Mouse (Mus musculus): ENCODE results near the gene Fat3.

Gene Fat3

GRCm38 (mm10) chr9:16132594-16132993, 368.5 kb downstream of the Fat3 start:
- CTCF ChIA-PET: no interaction called here

GRCm38 (mm10) chr9:16121756-16122155, 379.3 kb downstream of the Fat3 start:
- CTCF ChIA-PET: no interaction called here

- CTCF ChIA-PET: no interaction called here
These were observed 386.1 kb downstream of the Fat3 start for GRCm38 (mm10) chr9:16114821-16115485.

- CTCF ChIA-PET: no interaction called here
These were observed 387.0 kb downstream of the Fat3 start for GRCm38 (mm10) chr9:16113936-16114642.

GRCm38 (mm10) chr9:16107900-16108299, 393.2 kb downstream of the Fat3 start:
- CTCF ChIA-PET: no interaction called here

GRCm38 (mm10) chr9:16107386-16107785, 393.7 kb downstream of the Fat3 start:
- CTCF ChIA-PET: no interaction called here

- CTCF ChIA-PET: no interaction called here
These were observed 402.5 kb downstream of the Fat3 start for GRCm38 (mm10) chr9:16098553-16098952.

- CTCF ChIA-PET: no interaction called here
These were observed 407.9 kb downstream of the Fat3 start for GRCm38 (mm10) chr9:16093047-16093668.

- CTCF ChIA-PET: no interaction called here
These were observed 408.8 kb downstream of the Fat3 start for GRCm38 (mm10) chr9:16092051-16092967.

- CTCF ChIA-PET: no interaction called here
These were observed 421.8 kb downstream of the Fat3 start for GRCm38 (mm10) chr9:16079292-16079691.

- CTCF ChIA-PET: no interaction called here
These were observed 426.4 kb downstream of the Fat3 start for GRCm38 (mm10) chr9:16074664-16075063.

- CTCF ChIA-PET: no interaction called here
These were observed 427.0 kb downstream of the Fat3 start for GRCm38 (mm10) chr9:16074116-16074515.

GRCm38 (mm10) chr9:16063447-16063846, 437.6 kb downstream of the Fat3 start:
- CTCF ChIA-PET: no interaction called here

- CTCF ChIA-PET: no interaction called here
These were observed 438.6 kb downstream of the Fat3 start for GRCm38 (mm10) chr9:16062472-16062871.

GRCm38 (mm10) chr9:16046686-16047085, 454.4 kb downstream of the Fat3 start:
- CTCF ChIA-PET: no interaction called here

GRCm38 (mm10) chr9:16037375-16037774, 463.7 kb downstream of the Fat3 start:
- CTCF ChIA-PET: no interaction called here

GRCm38 (mm10) chr9:16036346-16036745, 464.7 kb downstream of the Fat3 start:
- CTCF ChIA-PET: no interaction called here

GRCm38 (mm10) chr9:16029715-16030285, 471.3 kb downstream of the Fat3 start:
- CTCF ChIA-PET: no interaction called here

GRCm38 (mm10) chr9:16029066-16029465, 472.0 kb downstream of the Fat3 start:
- CTCF ChIA-PET: no interaction called here

GRCm38 (mm10) chr9:16028394-16028911, 472.6 kb downstream of the Fat3 start:
- CTCF ChIA-PET: no interaction called here

- CTCF ChIA-PET: no interaction called here
These were observed 475.0 kb downstream of the Fat3 start for GRCm38 (mm10) chr9:16026054-16026453.

- CTCF ChIA-PET: no interaction called here
These were observed 476.4 kb downstream of the Fat3 start for GRCm38 (mm10) chr9:16024706-16025105.

All from spleen, embryonic (tissue).